Mouse (Mus musculus): Measurements from ENCODE around the gene Gas7. TPM values are rescaled to one million over a fixed set of nuclear protein-coding genes. Genes with fewer than 3 reads are reported as not detected.

The Gas7 gene
- polyA plus RNA-seq, 1 experiment from 2014 or later: 75.1 TPM

DNA sequence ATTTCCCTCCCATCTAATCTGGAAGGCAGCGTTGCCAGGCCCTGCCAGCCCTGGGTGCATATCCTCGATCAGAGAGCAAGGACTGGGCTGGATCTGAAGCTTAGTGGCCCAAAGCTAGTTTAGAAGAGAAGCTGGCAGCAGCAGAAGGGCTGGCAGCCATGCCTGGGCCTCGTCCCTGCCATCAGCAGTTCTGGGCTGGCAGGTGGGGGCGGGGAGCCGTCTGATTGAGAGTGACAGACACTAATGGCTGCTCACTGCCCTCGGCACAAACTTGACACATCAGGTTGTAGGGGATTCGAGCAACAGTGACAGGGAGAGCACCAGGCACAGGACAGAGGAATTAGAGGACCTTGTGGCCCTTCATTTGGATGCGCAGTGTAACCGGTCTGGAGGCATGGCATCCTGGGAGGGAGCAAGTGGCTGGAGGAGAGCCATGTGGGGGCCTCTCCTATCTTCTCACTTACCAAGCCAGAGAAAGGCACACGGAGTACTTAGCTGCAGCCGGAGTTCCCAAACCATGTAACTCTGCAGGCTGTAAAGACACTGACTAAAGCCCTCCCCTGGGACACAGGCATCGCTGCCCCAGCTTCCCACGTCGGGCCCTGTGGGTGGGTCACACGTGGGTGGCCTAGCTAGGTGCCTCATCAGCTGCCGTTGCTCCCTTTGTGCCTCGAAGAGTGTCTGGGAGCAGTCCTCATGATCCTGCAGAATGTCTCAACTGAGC lies 200.2 kb downstream of the Gas7 start:
- H3K4me2 ChIP-seq (ENCODE audit: low read length): no peak overlapping the region
- no peaks in the 10 kb centered on the region for H3K9me3 ChIP-seq (ENCODE audit: control insufficient read depth, low read length)
- peaks cover 29% of the 10 kb centered on the region for H3K4me1 ChIP-seq (replicated peaks; ENCODE audit: control insufficient read depth, insufficient read depth, low read length)
- 55% methylated on average over 17 of the region's 17 CpGs for WGBS
- no peaks in the 10 kb centered on the region for H3K27me3 ChIP-seq (replicated peaks; ENCODE audit: control insufficient read depth, insufficient read depth, low read length)
- ATAC-seq: peak; percentile 49
- no peak overlapping the region for H3K27ac ChIP-seq (ENCODE audit: low read length)
- H3K4me3 ChIP-seq (replicated peaks; ENCODE audit: low read length): no peak overlapping the region
- no peak overlapping the region for H3K9ac ChIP-seq (replicated peaks; ENCODE audit: low read depth, low read length)
- no peaks in the 10 kb centered on the region for H3K36me3 ChIP-seq (ENCODE audit: control insufficient read depth, insufficient read depth)

DNA sequence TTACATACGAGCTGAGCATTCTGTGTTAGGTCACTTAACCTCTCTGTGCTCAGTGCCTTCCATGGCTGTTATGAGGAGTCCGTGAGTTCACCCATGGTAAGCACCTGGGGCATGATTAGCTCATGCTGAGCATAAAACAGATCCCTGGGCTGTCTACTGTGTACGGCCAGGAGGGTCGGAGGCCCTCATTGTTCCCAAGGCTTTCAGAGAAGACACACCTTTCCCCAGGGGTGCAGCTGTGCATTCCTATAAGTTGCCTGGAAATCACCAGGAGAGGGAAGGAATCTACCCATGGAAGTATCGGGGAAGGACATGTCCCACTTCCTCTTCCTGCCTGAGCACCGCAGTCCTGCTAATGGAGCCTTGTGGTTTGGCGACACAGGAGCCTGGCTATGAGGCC lies 201.1 kb downstream of the Gas7 start:
- Histone ChIP-seq H3K36me3 (ENCODE audit: control insufficient read depth, insufficient read depth) (no peaks in the 10 kb centered on the region), H3K9me3 (ENCODE audit: control insufficient read depth, low read length) (no peaks in the 10 kb centered on the region), H3K4me1 (replicated peaks; ENCODE audit: control insufficient read depth, insufficient read depth, low read length) (peaks cover 29% of the 10 kb centered on the region), H3K4me2 (ENCODE audit: low read length) (no peak overlapping the region), H3K9ac (replicated peaks; ENCODE audit: low read depth, low read length) (no peak overlapping the region), H3K27me3 (replicated peaks; ENCODE audit: control insufficient read depth, insufficient read depth, low read length) (no peaks in the 10 kb centered on the region), H3K4me3 (replicated peaks; ENCODE audit: low read length) (no peak overlapping the region), H3K27ac (ENCODE audit: low read length) (no peak overlapping the region)
- no peak for ATAC-seq
- 88% methylated on average over 7 of the region's 7 CpGs for WGBS

DNA sequence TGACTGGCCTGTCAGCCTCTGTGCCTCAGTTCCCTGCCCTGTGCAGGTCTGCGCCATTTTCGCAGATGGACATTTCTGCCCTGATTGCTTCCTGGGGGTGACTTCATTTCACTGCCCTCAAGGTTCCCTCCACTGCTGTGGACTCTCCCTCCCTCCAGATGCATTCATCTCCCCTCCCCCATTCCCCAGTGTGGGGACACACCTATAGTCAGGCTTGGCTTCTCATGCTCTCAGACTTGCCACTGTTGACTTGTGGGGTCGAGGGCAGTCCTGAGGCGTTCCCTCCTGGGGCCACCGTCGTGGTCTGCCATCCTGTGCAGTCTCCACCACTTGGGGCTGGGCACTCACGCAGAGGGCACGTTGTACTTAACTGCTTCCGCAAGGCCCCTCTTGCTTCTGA lies 201.6 kb downstream of the Gas7 start:
- Histone ChIP-seq H3K9ac (replicated peaks; ENCODE audit: low read depth, low read length) (no peak overlapping the region), H3K36me3 (ENCODE audit: control insufficient read depth, insufficient read depth) (no peaks in the 10 kb centered on the region), H3K4me2 (ENCODE audit: low read length) (no peak overlapping the region), H3K4me1 (replicated peaks; ENCODE audit: control insufficient read depth, insufficient read depth, low read length) (peaks cover 29% of the 10 kb centered on the region), H3K4me3 (replicated peaks; ENCODE audit: low read length) (no peak overlapping the region), H3K9me3 (ENCODE audit: control insufficient read depth, low read length) (no peaks in the 10 kb centered on the region), H3K27ac (ENCODE audit: low read length) (no peak overlapping the region), H3K27me3 (replicated peaks; ENCODE audit: control insufficient read depth, insufficient read depth, low read length) (no peaks in the 10 kb centered on the region)
- no peak for ATAC-seq
- WGBS: 90% methylated on average over 9 of the region's 9 CpGs

DNA sequence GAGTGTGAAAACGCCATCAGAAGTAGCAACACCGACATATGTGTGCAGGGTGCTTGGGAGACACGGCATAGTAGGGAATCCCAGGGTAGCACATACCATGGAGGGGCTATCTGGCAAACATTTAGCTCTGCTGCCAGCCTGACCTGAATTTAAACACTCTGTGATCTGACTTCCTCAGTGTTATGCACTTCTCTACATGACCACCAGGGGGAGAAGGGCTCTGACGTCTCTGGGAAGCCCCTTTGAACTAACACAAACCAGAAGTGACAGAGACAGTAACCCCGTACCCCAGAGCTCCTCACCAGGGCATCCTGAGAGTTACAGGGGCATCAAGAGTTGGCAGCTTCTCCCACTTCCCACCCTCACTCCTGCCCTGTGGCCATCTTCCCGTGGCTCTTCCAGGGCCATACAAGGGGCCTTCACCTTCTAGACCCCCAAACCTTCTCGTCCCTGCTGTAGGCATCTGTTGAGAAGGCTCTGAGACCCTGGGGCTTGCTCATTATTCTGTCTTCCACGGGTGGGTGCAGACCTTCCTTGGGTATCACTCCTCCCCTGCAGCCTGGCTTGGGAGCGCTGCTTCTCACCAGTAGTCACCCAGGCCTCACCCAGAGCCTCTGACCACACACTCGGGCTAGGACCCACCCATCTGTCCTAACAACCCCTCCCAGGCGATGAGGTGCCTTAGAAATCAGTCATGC lies 202.6 kb downstream of the Gas7 start:
- H3K36me3 ChIP-seq (ENCODE audit: control insufficient read depth, insufficient read depth): no peaks in the 10 kb centered on the region
- no peak overlapping the region for H3K9ac ChIP-seq (replicated peaks; ENCODE audit: low read depth, low read length)
- H3K27me3 ChIP-seq (replicated peaks; ENCODE audit: control insufficient read depth, insufficient read depth, low read length): no peaks in the 10 kb centered on the region
- 44% methylated on average over 11 of the region's 11 CpGs for WGBS
- H3K4me2 ChIP-seq (ENCODE audit: low read length): no peak overlapping the region
- 0 out of 2 replicates have a peak, but pooled peaks have one; percentile 10 for ATAC-seq
- H3K4me3 ChIP-seq (replicated peaks; ENCODE audit: low read length): no peak overlapping the region
- H3K4me1 ChIP-seq (replicated peaks; ENCODE audit: control insufficient read depth, insufficient read depth, low read length): peaks cover 22% of the 10 kb centered on the region
- H3K9me3 ChIP-seq (ENCODE audit: control insufficient read depth, low read length): no peaks in the 10 kb centered on the region
- H3K27ac ChIP-seq (ENCODE audit: low read length): no peak overlapping the region

DNA sequence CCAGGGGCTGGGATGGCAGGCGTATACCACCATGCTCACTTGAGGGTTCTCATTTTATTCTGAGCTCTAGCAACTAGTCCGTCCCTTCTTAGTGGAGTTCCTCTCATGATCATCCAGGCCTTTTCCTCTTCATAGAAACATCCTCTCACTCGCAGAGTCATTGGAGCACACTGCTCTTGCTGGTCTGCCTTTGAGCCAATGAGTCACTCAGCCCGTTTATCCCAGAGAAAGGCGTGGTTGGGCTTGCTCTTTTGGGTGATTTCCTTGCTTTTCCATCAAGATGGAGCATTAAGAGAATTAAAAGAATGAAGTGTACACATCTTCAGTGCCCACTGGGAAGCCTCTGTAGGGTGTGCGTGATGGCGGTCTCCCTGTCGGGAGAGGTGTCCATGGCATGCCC lies 206.2 kb downstream of the Gas7 start:
- ATAC-seq: no peak
- no peak overlapping the region for H3K4me3 ChIP-seq (replicated peaks; ENCODE audit: low read length)
- H3K4me1 ChIP-seq (replicated peaks; ENCODE audit: control insufficient read depth, insufficient read depth, low read length): 0 out of 2 replicates have a peak, but pooled peaks cover 4% of the 10 kb centered on the region
- no peak overlapping the region for H3K9ac ChIP-seq (replicated peaks; ENCODE audit: low read depth, low read length)
- no peaks in the 10 kb centered on the region for H3K9me3 ChIP-seq (ENCODE audit: control insufficient read depth, low read length)
- no peaks in the 10 kb centered on the region for H3K27me3 ChIP-seq (replicated peaks; ENCODE audit: control insufficient read depth, insufficient read depth, low read length)
- no peak overlapping the region for H3K27ac ChIP-seq (ENCODE audit: low read length)
- 91% methylated on average over 8 of the region's 8 CpGs for WGBS
- no peak overlapping the region for H3K4me2 ChIP-seq (ENCODE audit: low read length)
- H3K36me3 ChIP-seq (ENCODE audit: control insufficient read depth, insufficient read depth): no peaks in the 10 kb centered on the region

DNA sequence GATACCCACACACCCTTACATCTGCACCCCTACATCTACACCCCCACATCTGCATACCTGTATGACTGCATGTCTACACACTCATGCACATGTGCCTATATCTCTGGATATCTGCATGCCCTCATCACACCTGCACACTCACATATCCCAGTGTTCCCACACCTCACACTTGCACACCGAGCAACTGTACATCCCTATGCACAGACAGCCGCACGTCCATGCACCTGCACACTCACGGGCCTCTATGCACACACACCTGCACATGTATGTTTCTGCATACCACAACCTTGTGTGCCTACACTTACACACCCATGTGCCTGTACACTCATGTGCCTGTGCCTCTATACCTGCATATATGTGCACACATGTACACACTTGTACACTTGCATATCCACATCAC lies 208.2 kb downstream of the Gas7 start:
- Histone ChIP-seq H3K4me1 (replicated peaks; ENCODE audit: control insufficient read depth, insufficient read depth, low read length) (peaks cover 12% of the 10 kb centered on the region), H3K36me3 (ENCODE audit: control insufficient read depth, insufficient read depth) (no peaks in the 10 kb centered on the region), H3K4me2 (ENCODE audit: low read length) (no peak overlapping the region), H3K9ac (replicated peaks; ENCODE audit: low read depth, low read length) (no peak overlapping the region), H3K9me3 (ENCODE audit: control insufficient read depth, low read length) (no peaks in the 10 kb centered on the region), H3K27ac (ENCODE audit: low read length) (no peak overlapping the region), H3K27me3 (replicated peaks; ENCODE audit: control insufficient read depth, insufficient read depth, low read length) (no peaks in the 10 kb centered on the region), H3K4me3 (replicated peaks; ENCODE audit: low read length) (no peak overlapping the region)
- 92% methylated on average over 4 of the region's 4 CpGs for WGBS
- ATAC-seq: no peak

DNA sequence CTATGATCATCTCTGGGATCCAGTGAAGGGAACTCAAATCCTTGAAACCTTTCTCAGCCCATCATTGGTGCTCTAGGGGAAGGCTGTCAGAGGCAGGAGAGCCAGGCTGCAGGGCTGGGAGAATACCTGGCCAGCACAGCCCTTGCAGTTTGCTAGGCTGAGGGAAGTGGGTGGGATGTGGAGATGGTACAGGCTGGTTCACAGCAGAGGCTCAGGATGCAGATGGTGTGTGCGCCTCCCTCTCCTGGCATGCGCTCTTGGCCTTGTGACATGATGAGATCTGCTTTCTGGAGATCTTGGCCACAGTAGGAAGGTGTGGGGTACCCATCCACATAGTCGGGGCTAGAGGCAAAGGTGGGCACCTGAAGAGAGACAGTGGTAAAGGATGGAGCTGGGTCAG lies 209.0 kb downstream of the Gas7 start:
- Histone ChIP-seq H3K9me3 (ENCODE audit: control insufficient read depth, low read length) (no peaks in the 10 kb centered on the region), H3K9ac (replicated peaks; ENCODE audit: low read depth, low read length) (no peak overlapping the region), H3K4me3 (replicated peaks; ENCODE audit: low read length) (no peak overlapping the region), H3K27me3 (replicated peaks; ENCODE audit: control insufficient read depth, insufficient read depth, low read length) (no peaks in the 10 kb centered on the region), H3K4me1 (replicated peaks; ENCODE audit: control insufficient read depth, insufficient read depth, low read length) (peaks cover 13% of the 10 kb centered on the region), H3K4me2 (ENCODE audit: low read length) (no peak overlapping the region), H3K36me3 (ENCODE audit: control insufficient read depth, insufficient read depth) (no peaks in the 10 kb centered on the region), H3K27ac (ENCODE audit: low read length) (no peak overlapping the region)
- WGBS: 84% methylated on average over 3 of the region's 3 CpGs
- no peak for ATAC-seq

DNA sequence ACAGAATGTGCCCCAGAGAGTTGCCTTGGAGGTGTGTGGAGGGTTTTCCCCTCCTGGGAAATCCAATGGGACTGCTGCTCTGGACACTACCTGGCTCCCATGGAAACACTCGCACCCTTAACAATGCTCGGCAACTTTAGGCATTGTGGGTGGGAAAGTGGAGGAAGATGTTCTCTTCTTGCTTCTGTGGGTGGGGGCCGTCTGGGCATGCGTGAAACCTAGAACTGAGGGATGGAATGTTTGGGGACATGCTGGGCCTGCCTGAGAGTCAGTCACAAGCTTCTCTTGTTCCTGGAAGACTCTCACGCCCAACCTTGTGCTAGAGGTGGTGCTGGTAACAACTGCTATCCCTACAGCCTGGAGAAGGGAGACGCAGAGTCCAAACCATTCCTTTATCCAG lies 209.7 kb downstream of the Gas7 start:
- H3K4me3 ChIP-seq (replicated peaks; ENCODE audit: low read length): no peak overlapping the region
- no peaks in the 10 kb centered on the region for H3K27me3 ChIP-seq (replicated peaks; ENCODE audit: control insufficient read depth, insufficient read depth, low read length)
- no peak overlapping the region for H3K27ac ChIP-seq (ENCODE audit: low read length)
- H3K9ac ChIP-seq (replicated peaks; ENCODE audit: low read depth, low read length): no peak overlapping the region
- no peak overlapping the region for H3K4me2 ChIP-seq (ENCODE audit: low read length)
- no peak for ATAC-seq
- peaks cover 13% of the 10 kb centered on the region for H3K4me1 ChIP-seq (replicated peaks; ENCODE audit: control insufficient read depth, insufficient read depth, low read length)
- WGBS: 85% methylated on average over 6 of the region's 6 CpGs
- no peaks in the 10 kb centered on the region for H3K9me3 ChIP-seq (ENCODE audit: control insufficient read depth, low read length)
- H3K36me3 ChIP-seq (ENCODE audit: control insufficient read depth, insufficient read depth): no peaks in the 10 kb centered on the region

DNA sequence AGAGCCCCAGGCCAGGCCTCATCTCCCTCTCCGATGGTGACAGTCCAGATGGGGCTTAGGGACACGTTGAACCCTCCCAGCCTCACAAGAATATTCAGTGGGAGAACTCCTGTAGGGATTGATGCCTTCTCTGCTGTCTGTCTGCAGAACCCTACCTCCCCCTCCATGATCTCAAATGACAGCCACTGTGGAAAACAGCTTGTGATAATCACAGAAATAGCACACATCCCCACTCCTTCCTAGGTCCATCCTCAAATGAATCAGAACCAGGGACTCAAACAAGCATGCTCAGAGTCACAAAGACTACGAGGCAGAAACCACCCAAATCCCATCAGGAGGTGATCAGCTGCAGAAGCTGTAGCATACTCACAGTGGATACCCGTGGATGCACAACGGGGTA lies 210.9 kb downstream of the Gas7 start:
- H3K4me3 ChIP-seq (replicated peaks; ENCODE audit: low read length): no peak overlapping the region
- no peaks in the 10 kb centered on the region for H3K9me3 ChIP-seq (ENCODE audit: control insufficient read depth, low read length)
- 75% methylated on average over 5 of the region's 5 CpGs for WGBS
- H3K27me3 ChIP-seq (replicated peaks; ENCODE audit: control insufficient read depth, insufficient read depth, low read length): no peaks in the 10 kb centered on the region
- H3K4me1 ChIP-seq (replicated peaks; ENCODE audit: control insufficient read depth, insufficient read depth, low read length): peaks cover 13% of the 10 kb centered on the region
- no peaks in the 10 kb centered on the region for H3K36me3 ChIP-seq (ENCODE audit: control insufficient read depth, insufficient read depth)
- H3K27ac ChIP-seq (ENCODE audit: low read length): no peak overlapping the region
- H3K4me2 ChIP-seq (ENCODE audit: low read length): no peak overlapping the region
- no peak overlapping the region for H3K9ac ChIP-seq (replicated peaks; ENCODE audit: low read depth, low read length)
- ATAC-seq: no peak
